Mouse (Mus musculus) inflammation-experienced regulatory T-cells, adult 6 months (primary cell): ENCODE data around the gene Strn3. TPM values are rescaled to one million over a fixed set of nuclear protein-coding genes. Genes with fewer than 3 reads are reported as not detected.

Experiments
- ATAC-seq: one replicate; pipeline ENCODE4 v1.8.0; 2017
- polyA plus RNA-seq, 3 experiments: library from polyadenylated mRNA; unstranded; fragments of 100-300 nt; shearing (Covaris generic); gene quantifications; one replicate each; pipeline ENCODE4 v1.2.1; 2017

The Strn3 gene
- polyA plus RNA-seq: 10 to 100 TPM; 16.4 to 28.4 (median 27.7) TPM

DNA sequence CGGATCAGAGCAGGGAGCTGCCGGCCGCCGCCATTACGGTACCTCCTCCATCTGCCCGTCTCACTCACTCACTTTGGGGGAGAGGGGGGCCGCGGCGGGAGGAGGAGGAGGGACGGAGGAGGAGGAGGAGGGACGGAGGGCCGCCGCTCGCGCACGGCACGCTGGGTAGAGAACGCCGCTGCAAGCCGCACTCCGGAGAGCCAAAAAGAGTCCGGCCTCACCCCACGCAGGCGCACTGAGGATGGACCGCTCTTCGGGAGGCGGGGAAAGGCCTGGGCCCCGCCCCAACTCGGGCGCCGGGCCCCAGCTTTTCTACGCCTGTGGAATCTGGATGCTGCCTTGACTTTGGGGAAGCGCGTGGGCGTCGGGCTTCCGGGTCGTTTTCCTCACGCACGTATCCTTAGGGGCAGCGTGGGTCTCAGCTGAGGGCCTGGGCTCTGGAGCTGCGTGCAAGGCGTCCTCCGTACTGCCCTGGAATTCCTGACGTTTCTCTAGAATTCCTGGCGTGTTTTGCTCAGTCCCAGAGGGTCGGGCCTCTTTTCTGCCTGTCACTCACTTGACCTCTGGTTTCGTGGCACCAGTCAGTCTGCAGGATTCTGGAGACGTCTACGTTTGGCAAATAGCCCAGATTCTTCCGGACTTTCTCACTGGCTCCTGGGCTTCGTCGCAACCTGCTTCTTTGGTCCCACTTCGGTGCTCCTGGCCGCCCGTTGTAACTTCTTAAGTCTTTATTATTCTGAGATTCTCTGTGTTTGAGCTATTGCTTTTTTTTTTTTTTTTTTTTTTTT lies at the start of gene Strn3:
Strn3 (minus strand) TSS at position 53 of the 788 bp plus-strand sequence.
- peak; percentile 86 for ATAC-seq

DNA sequence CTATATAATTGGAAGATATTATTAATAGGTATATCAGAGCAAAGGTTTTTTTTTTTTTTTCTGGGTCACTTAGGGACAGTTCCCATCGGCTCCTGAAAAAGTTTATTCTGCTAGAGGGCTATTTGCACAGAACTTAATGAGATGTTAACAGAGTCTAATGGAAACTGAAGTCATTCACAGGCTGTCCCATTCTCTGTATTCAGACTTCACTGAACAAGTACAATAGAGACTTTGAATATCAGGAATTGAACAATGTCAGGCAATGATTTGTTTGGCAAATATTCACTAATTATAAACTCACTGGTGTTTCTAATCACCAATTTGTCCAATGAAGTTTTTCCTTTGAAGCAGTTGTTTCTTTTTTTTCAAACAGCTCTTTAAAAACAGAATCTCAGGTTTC lies 45.1 kb upstream of the Strn3 start:
- ATAC-seq: no peak

DNA sequence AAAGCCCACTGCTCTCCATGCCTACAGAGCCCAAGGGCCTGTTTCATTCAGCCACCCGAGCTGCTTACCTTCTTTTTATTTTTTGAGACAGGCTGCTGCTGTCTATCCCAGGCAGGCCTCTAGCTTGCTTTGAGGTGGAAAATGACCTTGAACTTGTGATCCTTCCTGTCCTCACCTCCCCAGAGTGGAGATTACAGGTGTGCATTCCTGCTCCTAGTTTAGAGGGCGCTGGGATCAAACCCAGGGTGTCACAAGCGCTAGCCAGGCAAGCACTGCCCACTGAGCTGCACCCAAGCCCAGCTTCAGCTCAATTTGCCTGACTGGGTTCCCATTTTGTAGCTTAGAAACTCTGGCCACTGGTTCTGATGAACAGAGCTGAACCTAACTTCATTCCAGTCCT lies 44.7 kb upstream of the Strn3 start:
- ATAC-seq: no peak

DNA sequence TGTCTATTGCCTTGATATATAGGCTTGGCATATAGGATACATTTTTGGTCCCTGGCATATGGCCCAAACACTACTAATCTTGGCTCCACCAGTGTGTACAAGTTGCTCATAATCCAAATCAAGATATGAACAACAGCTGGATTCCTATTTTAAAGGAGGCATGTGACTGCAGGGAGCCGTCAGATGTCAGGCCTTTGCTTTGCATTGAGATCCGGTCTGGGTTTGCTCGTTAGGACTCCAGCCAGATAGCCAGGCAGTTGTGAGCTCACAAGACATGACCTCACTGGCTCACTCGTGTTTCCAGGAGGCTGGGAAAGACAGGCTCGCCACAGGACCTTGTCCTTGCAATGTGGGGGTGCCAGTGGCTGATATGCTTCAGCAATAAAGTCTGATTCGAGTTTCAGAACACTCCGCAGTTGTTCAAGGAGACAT lies 44.2 kb upstream of the Strn3 start:
- no peak for ATAC-seq

DNA sequence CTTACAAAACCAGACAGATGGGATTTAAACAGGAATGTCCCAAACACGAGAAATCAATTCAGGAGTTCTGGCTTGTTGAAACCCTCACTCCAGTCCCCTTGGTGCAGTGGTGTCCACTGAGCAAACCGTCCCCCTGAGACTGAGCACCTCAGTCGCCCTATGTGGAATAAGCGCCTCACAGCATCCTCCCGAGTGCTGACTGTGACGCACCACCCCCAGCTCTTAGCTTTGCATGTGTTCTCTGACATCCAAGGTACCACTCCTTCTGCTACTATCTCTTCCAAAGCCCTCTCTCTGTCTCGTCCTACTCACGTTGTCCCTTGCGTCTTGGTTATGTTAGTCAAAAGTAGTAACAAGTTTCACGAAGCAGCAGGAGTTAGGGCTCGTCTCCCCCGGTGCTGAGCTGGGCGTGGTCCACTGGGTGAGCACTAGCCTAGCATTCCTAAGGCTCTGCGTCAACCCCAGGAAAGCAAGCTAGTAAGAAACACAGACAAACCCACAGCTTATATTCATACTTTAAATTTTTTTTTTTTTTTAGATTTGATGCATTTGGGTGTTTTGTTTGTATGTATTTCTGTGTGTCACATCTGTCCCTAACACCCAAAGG lies 43.0 kb upstream of the Strn3 start:
- ATAC-seq: no peak

DNA sequence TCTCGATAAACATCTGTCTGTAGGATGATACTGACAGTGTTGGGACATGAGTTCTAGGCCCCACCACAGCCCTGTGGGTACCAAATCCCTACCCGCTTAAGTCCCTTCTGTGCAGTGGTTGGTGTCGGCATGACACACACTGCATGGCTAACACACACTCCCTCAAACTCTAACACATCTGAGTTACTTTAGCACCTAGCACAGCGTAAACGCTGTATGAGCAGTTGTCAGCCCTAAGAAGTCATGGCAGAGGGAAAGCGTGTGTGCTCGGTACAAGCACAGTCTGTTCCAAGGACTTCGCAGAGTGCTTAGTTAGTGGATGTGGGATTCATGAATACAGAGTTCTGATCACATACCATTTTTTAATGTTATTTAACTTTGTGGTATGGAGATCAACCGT lies 38.1 kb upstream of the Strn3 start:
- ATAC-seq: no peak

DNA sequence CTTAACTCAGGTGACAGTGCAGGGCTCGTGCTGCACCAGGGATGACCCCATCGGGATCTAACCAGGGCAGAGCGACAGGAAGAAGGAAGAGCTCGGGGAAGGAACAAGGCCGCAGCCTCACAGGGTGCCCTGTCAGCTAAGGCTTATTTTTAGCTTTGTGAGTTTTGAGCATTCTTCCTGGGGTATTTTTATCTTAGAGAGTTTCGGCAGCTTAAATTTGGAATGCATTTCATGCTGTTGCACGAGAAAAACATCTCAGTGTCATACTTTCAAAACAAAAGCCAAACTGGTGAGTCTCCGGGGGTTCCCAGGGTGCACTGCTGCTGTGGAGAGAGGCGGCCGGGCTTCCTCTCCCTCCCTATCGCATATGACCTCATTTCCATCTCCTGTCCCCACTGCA lies 37.4 kb upstream of the Strn3 start:
- no peak for ATAC-seq

DNA sequence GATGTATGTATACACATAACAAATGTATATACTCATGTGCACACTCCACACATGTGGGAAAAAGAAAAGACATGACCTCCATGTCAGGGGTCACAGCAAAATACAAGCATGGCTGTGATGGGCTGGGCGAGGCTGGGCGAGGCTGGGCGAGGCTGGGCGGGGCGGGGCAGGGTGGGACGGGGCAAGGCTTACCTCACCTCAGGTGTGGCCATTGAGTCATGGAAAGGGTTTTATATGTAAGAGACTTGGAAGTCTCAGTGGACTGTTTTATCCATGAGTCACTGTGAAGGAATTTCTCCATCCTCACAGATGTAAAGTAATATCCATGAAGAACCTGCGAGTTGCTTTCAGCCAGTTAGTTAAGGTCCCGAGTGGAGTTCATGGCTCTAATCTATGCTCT lies 30.1 kb upstream of the Strn3 start:
- no peak for ATAC-seq

DNA sequence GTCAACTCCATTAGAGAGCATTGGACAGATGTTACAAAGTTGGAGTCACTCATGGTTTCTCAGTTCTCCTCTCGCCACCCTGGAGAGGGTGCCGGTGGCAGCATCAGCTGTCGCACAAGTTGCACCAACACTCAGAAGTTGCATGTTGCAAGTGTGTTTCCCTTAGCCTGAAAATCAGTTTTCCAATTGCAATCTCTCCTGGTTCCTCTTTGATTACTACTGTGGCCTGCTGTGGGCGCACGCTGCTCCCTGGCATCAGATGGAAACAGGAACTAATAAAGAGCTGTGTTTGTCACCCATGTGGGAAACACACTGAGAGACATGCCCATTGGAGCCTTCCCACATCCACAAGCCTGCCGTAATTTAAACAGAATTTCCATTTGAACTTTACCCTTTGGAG lies 26.9 kb upstream of the Strn3 start:
- no peak for ATAC-seq

DNA sequence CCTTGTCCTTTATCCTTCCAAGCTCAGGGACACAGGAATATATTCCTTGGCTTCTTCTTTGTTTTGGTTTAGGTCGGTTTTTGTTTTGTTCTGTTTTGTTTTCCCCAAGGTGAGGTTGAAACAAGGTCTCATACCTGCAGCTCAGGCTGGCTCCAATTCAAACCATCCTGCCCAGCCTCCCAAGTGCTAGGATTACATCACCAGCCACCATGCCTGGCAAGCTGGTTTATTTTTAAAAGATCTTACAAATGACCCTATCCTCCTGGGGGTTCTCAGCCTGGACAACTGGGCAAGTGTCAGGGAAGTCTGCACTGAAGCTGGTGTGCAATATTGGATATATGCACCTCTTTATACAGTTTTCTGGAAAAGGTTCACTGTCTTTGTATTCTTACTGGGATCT lies 21.0 kb upstream of the Strn3 start:
- no peak for ATAC-seq

DNA sequence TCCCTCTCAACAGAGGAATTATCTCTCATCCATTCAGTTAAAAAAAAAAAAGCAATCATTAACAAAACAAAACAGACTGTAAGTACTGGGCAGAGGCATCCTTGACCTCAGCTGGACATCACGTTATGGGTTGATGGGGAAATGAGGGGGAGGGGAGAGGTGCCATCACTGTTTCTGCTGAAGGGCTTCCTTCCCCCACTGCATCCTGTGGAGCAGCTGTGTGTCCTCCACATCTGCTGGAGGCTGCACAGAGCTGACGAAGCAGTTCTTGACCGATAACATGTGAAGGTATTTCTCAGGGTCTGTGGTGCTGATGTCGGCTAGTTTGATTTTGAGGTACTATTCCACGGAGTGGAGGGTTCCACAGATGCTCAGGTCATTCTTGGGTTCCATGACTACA lies 18.5 kb upstream of the Strn3 start:
- no peak for ATAC-seq

DNA sequence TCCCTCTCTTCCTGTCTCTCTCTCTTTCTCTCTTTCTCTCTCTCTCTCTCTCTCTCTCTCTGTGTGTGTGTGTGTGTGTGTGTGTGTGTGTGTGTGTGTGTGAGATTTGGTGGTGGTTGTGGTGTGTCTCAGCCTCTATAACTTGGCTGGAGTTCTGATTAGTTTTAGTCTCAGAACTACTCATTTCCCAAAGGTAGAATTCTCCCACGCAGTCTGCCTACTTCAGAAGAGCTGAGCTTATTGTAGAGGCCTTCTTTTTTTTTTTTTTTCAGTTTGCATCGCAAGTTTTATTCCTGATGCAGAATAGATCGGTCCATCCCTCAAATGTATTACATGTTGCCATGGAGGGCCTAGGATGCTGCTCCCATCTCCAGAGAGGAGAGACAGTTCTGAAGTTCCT lies 18.0 kb upstream of the Strn3 start:
- no peak for ATAC-seq

DNA sequence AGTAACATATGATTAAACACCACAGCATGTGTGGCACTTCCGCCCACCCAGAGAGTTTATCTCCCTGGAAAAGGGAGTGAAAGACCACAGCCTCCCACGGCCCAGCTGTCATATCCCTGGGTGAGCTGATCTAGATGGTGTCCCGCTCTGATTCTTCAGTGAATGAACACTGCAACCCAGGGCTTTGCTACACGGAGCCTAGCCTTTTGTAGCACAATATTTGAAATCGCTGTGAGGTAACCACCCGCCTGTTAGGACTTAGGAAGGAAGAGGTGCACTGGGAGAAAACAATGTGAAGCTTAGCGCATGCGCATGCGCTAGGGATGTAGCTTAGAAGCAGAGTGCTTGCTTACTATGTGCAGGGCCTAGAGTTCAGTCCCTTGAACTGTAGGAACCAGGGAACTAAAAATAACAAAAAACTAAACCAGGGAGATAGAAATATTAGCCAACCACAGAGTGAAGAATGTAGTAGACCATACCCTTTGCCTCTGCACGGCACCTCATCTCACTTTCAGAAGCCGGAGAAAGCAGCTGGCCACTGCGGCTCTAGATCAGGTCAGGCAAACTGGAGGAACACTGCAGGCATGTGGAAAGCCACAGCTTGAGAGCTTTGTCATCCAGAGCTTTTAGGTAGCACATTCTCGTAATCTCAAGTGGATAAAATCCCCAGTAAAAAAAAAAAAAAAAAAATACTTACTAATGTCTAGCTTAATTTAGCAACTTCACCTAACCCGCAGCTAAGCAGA lies 17.4 kb upstream of the Strn3 start:
- no peak for ATAC-seq

DNA sequence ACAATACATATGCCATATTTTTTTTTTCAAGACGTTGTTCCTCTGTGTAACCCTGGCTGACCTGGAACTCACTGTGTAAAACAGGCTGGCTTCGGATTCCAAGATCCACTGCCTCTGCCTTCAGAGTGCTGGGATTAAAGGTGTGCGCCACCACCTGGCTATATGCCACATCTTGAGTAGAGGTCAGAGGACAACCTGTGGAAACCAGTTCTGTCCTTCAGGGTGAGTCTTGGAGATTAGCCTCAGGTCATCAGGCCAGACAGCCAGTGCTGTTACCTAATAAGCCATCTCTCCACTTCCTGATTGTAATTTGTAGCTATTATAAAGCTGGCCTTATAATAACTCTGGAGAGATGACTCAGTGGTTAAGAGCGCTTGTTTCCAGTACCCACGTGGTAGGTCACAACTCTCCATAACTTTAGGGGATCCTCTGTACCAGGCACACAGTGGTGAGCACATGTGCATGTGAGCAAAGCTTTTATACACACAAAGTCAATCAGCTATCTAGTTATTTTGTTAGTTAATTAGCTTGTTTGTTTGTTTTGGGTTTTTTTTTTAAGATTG lies 15.1 kb upstream of the Strn3 start:
- no peak for ATAC-seq

DNA sequence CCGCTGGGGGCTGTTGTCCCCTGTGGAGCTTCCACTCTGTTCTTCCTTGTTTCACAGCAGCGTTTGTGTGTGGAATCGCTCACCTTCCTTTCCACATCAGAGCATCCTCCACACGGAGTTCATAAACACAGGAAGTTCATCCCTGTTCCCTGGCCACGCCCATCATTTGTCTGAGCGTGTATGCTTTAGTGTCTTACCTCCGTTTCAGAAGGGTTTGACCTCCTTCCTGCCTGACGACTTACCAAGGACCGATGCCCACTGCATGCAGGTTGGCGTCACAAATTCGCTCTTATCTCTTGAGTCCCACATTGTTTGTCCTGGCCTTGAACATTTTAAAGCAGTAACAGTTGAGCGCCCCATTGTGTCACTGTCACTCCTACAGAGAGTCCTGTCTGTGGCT lies 14.1 kb upstream of the Strn3 start:
- no peak for ATAC-seq

DNA sequence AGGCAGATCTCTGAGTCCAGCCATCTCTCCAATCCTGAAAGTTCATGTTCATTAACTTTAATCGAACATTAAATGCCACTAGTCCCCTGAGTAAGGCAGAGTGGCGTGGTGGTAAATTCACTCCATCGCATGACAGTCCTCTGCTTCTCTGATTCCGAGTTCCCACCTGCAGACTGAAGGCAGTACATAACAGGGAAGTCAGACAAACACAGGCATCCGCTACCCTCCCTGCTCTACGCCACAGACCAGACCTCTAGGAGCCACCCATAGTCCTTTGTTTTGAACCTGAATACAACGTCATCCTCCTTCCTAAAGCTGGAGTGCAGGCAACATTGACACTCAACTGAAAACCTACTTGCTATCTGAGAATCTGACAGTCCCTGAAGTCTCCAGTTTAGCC lies 12.9 kb upstream of the Strn3 start:
- no peak for ATAC-seq

DNA sequence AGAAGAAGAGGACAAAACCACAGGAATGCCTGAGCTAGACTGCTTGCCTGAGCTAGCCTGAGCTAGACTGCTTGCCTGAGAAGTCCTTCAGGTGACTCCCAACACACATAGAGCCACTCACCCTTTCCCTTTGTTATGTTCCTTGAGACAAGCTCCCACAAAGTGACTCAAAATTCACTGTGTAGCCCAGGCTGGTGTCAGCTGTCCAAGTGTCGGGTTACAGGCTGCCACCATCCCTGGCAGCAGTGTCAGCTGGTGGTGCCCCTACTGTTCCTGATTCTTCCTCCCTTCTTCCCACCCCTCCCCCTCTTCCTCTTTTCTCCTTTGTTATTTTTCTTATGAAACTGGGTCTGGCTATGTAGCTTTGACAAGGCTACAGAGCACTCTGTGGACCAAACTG lies 12.2 kb upstream of the Strn3 start:
- no peak for ATAC-seq

DNA sequence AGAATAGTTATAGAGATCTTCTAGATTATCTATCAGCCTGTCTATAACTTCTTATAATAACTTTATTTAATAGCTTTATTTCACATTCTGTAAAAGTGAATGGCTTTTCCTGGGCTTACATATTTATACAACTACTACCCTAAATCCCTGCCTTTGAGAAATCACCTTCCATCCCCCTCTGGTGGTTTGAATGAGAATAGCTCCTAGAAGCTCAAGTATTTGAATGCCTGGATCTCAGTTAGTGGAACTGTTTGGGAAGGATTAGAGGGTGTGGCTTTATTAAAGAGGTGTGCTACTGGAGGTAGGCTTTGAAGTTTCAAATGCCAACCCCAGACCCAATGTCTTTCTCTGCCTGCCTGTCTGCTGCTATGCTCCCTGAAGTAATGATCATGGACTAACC lies 10.0 kb upstream of the Strn3 start:
- no peak for ATAC-seq

DNA sequence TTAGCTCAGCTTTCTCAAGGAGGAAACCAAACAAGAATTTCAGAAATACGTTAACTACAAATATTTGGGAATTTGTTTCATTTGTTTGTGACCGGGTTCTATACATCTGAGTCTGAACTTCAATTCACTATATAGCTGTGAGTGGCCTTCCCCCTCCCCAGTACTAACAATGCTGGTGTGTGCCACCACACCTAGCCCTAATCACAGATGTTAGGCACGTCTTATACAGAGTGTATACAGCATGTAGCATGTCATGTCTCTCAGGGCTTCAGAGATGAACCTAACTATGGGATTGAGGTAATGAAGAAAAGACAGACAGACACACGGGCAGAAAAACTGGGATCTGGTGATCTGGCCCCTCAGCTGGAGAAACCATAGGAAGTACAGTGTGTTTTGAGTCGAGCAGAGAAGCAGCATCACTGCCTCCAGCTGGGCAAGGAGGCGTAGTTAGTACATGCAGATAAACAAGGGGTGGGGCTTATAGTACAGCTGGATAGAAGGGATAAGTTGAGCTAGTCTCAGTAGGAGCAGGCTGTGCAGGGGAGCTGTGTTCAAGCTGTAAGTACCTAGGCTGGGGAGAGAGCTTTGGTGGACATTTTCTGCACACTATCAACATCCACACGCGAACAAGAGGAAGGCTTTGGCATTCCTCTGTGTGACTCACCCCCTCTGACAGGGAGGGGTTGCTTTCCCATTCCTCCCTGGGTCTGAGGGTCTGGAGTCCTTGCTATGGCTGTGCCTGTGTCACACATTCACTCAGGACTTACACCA lies 8.1 kb upstream of the Strn3 start:
- no peak for ATAC-seq

DNA sequence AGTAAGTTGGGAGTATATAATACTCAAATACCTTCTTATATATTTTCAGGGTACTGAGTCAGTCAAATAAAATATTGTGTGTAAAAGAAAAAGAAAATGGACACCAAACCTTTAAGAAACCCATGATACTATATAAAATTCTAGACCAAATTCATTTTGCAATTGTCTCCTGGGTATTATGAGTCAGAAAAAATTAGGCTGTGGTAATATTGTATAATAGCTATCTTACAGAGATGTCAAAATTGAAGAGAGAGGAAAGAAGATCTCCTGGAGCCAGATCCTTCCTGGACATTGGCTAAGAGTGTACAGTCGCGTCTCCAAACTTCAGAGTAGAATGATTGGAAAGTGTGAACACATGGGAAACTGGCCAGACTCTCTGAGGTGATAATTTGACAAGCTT lies 4.5 kb upstream of the Strn3 start:
- ATAC-seq: no peak

DNA sequence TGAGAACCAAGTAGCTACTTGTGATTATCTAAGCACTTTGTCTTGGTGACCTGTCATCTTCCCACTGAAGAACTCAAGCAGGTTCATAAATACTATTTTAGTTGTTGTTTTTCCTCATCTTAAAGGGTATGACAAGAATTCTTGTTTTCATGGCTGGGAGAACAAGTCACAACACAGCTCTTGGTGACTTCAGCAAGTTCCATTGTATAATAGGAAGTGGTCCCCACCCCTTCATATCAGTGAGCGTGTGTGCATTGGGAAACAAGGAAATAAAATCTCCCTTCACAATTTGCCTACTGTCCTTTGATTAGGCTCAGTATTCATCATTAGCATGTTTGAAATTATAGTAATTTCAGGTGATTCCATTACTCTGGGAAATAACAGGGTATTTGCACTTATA lies 3.3 kb upstream of the Strn3 start:
- no peak for ATAC-seq

DNA sequence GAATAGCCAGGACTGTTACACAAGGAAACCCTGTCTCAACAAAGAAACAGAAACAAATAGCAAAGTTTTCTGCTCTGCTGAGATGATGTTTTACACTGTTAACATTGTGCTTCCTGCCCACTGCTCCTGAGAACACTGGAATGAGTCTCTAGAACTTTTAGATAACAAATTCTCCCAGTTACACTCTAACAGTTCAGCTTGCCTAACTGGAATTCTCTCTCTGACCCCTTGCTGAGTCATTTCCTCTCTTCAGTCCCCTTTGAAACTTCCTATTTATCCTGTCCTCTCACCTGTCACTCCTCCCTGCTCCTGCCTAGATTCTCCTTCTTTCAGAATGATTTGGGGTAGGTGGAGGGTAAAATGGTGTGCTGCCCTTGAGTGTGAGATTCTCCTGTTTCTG lies 2.4 kb upstream of the Strn3 start:
- ATAC-seq: no peak

DNA sequence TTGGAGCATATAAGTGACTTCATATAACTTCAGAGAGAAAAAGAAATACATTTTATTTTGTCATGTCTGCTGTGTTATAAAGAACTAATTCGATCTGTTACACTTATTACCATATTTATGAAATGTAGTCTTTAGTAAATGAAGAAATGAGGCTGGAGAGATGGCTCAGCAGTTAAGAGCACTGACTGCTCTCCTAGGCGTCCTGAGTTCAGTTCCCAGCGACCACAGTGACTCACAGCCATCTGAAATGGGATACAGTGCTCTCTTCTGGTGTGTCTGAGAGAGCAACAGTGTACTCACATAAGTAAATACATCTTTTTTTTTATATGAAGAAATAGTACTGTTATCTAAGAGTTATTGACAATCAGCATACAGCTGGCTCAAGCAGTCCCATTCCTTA lies 1.7 kb upstream of the Strn3 start:
- ATAC-seq: no peak
